Mouse (Mus musculus): ENCODE data around the gene Nck2.
A peak's percentile ranks its signal among the peaks of the same experiment; 100 is the strongest.
"Not testable (repeated sequence)": the region's sequence is repeated elsewhere in the genome, so short reads cannot be mapped to it uniquely, and the experiment has no call there.

Nck2 gene

DNA sequence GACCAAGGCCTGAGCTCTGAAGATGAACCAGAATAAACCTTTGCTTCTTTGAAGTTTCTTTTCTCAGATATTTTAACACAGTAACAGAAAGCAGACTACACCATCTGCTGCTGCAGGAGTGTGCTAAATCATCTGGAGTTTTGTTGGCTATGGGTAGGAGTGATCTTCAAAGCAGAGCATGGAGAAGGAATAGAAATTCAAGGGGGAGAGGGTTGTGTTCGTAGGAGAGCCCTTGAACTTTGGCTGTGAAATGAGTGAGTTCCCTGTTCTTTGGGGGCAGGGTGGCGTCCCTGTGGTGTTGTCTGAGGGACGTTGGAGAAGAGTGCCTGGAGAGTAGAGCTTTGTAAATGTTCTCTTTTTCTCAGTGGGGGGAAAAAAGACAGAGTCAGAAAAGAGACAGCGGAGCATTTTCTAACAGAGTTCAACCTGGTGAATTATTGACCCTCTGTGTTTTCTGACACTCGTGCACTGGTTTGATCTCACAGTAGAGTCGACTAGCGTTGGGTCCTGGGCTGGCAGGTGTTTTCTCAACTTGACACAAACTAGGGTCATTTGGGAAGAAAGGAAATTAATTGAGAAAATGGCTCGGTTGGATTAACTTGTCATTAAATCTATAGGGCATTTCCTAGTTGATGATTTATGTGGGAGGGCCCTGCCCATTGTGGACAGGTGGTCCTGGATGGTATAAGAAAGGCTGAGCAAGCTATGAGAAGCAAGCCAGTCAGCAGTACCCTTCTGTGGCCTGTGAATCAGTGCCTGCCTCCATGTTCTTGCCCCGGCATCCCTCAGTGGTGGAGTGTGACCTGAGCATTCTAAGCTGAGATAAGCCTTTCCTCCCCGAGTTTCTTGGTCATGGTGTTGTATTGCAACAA, 57.8 kb downstream of the Nck2 start:
- no peak for DNase-seq (ENCODE audit: low spot score)

DNA sequence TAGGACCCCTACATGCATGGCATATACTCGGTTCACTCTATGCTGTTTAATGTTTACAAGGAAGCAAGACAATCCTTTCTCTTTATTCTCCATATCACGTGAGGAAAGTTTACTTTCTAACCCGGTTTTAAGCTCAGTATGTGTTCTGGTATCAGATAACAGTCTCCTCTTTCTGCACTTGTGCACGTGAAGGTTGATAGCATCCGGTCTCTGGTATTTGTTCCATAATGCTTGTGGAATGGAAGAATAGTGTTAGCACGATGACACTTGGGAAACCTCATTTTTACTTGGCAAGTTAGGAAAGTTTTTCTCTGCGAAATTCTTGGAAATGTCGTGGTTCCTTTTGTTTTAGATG, 58.4 kb downstream of the Nck2 start:
- DNase-seq (ENCODE audit: low spot score): no peak

DNA sequence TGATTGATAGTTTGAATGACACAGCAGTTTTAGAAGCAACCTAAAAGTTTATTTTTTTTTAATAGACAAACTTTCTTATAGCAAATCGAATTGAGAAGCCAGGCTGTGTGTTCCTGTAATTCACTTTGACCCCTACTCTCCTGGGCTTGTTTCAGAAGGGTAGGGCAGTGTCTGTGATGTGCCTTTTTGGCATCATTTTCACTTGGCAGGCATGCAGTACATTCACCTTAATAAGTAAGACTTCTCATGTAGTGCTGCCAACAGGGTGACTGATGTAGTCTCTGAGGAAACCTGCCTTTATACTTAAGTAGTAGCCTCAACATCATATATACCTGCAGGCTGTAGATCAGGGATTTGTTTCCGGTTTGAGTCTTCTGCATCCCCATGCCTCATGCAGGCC, 58.9 kb downstream of the Nck2 start:
- no peak for DNase-seq (ENCODE audit: low spot score)

DNA sequence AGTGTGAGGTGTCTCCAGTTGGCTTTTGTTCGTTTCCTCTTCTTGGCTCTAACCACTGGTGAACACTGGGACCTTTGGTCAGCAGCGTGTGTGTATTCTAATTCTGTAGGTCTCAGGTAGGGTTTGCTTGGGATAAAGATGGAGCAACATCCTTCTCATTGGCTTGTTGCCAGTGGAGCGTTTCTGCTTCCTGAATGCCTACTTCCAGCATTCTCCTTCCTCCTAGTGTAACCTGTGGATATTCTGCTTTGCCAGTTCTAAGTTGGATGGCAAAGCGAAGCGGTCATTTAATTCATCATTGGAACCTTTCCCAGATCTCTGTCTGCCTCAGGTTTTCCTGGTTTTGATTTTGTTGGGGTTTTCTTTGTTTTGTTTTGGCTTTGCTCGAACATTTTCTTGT, 59.3 kb downstream of the Nck2 start:
- peak; percentile 55 for DNase-seq (ENCODE audit: low spot score)

DNA sequence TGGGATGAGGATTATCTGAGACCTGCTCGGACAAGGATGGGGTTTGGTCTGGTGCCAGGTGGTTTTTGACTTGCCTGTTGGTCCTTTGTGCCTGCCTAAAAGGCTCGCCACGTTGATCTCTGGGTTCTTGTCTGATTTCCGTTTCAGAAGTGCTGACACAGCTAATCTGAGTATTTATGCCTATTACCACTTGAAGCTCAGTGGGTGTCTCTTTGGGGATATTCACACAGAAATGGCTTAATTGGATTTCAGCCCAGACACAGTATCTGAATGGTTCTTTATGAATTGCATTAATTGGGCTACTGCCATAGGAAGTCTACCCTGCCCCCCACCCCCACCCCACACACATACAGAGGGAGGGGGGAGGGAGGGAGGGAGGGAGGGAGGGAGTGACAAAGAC, 59.9 kb downstream of the Nck2 start:
- peak; percentile 74 for DNase-seq (ENCODE audit: low spot score)

DNA sequence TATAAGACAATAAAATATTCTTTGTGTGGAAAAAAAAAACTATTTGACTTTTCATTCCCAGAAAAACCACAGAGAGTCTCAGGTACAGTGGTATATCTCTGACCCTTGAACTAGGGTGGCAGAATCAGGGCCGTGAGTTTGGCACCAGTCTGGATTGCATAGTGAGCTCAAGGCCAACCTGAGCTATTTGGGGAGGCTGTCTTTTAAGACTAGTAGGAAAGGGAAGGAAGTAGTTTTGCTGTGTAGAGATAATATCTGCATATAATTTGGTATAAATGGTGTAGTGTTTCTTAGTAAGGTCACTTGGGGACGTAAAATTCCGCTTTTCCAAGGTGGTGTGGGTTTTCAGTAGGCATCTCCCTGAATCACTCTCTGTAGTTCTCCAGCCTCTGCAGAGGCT, 62.3 kb downstream of the Nck2 start:
- DNase-seq (ENCODE audit: low spot score): no peak

DNA sequence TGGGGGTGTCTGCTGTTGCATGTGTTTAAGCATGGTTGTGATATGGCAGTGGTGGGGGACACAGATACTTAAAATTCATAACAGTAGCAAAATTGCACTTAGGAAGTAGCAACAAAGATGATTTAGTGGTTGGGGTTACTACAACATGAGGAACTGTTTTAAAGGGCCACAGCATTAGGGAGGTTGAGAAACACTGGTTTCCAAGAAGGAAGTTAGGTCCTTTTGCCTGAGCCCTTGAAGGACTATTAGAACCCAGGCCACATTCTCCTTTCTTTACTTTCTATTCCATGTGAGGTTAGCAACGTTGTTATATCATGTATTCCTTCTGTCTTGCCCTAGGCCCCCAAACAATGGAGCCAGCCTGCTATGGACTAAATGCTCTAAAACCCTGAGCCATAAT, 63.4 kb downstream of the Nck2 start:
- no peak for DNase-seq (ENCODE audit: low spot score)

DNA sequence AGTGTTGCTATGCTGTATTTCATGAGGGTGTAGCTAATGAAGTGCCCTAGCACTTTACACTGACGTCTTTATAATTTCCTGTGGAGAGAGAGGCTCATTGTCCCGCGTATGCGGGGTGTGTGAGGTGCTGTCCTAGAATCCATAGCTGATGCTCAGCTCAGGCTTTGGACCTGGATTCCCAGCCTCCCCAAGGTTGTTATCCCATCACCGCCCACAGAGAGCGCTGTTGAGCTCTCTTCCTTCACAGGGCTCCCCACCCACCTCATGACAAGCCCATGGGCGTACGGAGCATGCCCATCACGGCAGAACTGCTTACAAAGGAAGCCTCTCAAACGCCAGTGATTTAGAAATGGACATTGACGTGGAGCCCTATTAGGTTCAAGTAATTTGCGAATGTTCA, 66.9 kb downstream of the Nck2 start:
- no peak for DNase-seq (ENCODE audit: low spot score)

DNA sequence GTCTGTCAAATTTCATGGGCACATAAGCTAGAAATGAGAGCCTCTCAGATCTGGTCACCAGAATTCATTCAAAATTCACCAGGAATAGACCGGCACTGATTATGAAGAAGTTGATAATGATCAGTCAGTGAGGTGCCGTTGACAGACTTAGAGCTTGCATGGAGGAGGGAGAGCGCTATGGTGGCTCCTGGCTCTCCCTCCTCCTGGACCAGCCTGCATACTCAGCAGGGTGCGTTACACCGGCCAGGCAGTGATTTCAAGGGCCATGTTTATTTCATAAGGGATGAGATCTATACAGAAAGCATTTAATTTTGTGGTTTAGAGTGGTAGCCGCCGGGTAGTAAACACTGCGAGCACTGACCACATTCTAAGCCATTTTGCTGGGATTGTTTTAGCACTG, 67.3 kb downstream of the Nck2 start:
- no peak for DNase-seq (ENCODE audit: low spot score)

DNA sequence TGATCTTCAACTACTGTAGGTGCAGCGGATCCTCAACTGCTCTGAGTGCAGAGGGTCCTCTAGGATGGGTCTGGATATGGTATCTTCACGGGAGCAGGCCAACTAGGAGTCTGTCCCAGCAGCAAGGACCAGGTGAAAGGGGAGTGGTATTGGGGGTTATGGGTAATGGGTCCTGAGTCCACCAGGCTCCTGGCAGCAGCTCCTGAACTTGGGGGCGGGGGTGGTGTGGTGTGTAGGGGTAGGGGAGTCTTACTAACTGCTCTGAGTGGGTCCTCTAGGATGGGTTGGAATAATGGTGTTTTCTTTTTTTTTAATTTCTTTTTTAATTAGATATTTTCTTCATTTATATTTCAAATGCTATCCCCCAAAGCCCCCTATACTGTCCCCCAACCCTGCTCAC, 73.0 kb downstream of the Nck2 start:
- DNase-seq (ENCODE audit: low spot score): no peak

DNA sequence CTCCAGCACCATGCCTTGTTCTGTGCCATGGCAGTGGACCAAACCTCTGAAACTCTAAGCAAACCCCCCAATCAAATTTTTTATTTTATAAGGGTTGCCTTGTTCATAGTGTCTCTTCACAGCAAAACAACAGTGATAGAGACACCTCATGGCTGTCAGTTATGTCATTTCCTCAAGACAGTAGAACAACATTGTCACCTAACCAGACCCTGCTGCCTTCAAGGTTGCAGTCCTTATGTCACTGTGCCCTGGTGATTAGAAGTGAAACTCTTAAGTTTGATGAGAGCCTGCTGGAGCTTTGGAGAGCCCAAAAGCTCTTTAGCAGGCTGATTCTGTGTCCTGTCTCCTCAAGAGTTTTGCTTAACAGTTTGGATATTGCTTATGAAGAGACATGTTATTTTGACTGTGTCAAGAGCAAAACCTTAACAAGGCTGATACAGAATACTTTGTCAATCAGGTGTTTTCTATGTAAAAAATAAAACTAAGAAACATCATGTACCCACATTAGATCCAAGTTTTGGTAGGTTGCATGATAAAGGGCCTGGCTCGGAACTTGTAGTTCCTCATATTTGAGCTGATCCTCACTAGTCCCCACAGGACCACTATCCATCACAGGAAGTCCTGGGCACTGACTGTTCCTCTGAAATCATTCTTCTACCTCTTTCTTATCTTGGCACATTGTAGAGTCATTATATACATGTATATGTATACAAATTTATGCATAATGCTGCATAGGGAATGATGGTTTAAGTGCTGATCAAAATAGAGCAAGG, 76.0 kb downstream of the Nck2 start:
- no peak for DNase-seq (ENCODE audit: low spot score)

DNA sequence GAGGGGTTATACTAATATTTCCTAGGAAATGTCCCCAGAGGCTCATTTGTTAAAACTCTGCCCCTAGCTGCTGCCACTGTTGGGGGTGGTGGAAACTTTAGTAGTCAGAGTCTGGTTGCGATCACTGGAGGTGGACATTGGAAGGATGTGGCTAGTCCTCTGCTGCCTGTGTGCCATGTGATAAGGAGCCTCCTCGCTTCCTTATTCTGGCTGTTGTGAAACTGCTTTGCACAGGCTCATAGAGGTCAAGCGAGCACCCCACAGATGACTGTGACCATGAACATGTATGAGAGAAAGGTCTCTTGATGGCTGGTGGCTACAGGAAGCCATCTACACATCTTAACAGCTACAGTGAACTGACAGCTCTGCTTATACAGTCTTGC, 76.6 kb downstream of the Nck2 start:
- DNase-seq (ENCODE audit: low spot score): no peak

DNA sequence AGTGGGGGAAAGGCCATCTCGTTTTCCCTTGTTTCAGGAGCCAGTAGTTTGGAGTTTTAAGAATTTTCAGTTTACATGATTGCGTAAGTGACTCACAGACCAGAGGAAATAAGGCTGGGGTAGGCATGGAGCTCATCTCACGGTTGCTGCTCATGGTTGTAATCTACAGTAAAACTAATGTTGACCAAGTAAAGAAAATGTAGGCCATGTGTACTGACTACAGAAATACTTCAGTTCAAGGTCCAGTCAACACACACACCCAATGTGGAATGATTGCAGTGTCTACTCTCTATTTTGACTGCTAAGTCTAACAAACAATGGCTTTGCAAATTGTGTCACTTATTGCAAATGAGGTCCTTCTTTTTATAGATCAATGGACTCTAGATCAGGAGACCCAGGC, 77.1 kb downstream of the Nck2 start:
- DNase-seq (ENCODE audit: low spot score): no peak

DNA sequence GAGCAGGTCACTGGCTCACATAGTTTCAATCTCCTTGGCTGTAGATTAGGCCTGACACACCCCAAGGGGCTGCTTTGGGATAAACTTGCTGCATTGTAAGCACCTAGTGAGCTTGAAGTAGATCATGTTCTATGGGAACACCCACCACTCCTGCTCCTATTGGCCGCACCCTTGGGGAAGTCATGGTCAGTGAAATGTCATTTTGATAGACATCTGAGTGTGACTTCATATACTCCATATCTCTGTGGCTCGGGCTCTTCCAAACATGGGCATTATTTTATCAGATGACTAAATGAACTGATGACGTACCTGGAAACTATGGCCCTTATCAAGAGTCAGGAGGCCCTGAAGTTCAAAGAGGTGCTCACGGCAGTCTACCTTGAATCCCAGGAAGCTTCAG, 77.6 kb downstream of the Nck2 start:
- no peak for DNase-seq (ENCODE audit: low spot score)

DNA sequence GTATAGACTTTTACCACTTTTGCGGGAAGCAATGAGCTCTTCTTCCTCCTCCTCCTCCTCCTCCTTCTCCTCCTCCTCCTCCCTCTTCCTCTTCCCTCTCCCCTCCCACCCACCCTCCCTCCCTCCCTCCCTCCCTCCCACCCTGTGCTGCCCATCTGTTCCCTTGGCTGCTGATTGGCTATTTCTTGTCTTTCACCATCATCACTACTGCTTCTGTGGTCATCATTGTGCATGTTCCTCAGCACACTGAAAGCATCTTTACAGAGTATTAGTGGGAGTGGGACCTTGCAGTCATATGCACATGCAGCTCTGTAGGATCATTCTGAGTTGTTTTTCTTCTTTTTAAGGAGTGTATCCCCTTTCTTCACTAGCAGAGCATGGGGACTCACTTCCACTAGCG, 78.6 kb downstream of the Nck2 start:
- no peak for DNase-seq (ENCODE audit: low spot score)

DNA sequence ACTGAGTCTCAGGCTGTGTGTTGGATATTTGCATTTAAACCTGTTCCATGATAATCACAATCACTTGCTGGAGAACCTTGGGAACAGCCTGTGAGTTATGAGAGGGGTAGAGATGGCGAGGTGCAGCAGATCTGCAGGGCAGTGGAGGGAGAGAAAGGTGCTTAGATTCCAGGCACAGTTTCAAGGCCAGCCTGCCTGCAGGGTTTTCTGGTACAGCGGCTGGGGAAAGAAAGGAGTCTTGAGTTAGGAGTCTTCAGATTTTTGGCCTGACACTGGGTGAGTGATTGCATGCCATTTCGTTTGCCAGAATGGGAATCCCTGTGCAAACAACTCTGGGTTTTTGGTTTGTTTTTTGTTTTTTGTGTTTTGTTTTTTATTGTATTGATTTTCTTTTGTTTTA, 80.0 kb downstream of the Nck2 start:
- DNase-seq (ENCODE audit: low spot score): no peak

DNA sequence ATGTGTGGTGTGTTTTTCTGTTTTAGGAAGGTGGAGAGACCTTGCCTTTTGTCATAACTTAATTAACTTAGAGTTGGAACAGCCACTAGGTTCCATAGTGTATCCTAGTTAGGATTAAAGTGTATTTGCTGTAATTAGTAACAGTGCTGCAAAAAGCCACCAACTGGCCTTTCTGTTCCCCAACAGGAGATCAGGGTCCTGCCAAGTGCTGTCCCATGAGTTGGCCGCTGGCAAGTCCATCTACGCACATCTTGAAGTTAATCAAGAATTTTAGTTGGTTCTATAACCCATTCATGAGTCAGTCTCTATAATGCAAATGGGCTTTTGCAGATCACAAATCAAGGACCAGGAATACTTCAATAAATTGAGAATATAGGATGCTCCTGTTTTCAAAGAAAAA, 83.9 kb downstream of the Nck2 start:
- DNase-seq (ENCODE audit: low spot score): no peak

DNA sequence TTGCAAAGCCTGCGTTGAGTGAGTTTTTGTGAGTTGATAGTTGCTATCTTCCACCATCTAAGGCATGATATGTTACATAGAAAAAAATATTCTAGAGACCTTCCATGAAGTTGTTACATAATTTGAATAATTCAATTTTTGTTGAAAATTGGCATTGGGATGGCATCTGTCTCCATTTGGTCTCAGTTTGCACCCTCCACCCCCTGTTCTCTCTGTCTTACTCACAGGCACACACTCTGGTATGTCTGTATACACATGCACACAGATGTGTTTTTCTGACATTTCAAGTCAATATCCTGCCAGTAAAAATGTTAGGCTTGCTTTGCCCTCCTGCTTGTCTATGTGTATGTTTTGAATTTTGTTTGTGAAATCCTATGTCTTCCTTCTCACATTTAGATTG, 84.7 kb downstream of the Nck2 start:
- no peak for DNase-seq (ENCODE audit: low spot score)

DNA sequence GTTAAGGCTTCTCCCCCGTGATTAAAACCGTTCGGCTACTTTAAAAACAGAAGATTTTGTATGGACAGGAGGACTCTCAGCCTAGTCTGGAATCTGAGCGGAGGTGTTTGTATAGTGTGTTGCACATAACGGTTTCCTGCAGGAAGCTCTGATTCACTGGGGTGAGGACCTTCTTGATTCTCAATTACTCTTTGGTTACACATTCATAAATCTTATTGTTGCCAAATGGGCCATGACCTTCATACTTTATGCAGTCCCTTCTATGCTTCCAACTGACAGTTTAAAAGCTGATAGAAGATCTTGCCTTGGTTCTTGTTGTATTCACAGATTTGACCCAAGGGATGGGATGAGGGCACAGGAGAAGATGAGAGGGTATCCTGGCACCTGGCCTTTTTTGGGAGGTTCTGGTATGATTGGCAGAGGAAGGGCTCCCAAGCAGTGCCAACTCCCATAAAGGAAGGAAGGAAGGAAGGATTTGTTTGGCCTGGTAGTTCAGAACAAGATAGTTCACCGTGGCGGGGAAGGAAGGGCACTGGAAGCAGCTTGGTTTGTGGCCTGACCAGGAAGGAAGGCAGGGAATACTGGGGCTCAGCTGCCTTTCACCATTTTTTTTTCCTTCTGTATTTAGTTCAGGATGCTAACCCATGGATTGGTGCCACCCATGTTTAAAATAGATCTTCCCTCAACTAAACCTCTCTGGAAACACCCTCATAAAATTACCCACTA, 86.1 kb downstream of the Nck2 start:
- DNase-seq (ENCODE audit: low spot score): no peak

DNA sequence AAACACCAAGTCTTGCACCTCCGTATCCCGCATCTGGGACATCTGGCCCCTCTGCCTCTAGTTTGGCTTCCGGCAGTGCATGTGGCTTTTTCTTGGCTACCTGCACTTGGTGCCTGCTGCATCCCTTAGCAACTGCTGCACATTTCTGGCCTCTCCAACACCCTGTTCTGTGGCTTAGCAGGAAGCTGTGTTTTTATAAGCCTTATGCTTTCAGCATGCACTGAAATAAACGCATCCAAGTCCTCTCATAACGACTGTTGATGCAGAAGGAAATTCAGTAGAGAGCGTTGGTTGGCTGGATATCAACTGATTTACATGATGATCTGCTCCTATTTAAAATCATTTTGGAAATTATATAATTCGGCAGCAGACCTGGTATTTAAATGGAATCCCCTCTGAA, 86.9 kb downstream of the Nck2 start:
- DNase-seq (ENCODE audit: low spot score): no peak

DNA sequence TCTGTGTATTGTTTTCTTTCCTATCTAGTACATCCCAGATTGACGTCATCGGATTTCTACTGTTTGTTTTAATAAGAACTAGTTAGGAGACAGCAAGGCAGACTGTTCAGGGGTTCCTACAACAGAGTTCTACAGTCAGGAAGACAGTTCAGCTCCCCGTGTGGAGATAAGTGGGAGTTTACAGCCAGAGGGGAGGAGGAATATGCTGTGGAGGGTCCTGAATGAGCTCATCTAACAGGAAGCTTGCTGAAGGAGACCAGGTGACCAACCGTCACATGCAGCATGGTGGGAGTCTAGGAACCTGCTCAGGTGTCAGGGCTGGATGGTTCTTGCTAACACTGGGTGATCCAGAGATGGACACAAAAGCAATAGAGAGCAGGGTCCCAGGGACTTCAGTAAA, 87.9 kb downstream of the Nck2 start:
- DNase-seq (ENCODE audit: low spot score): no peak

DNA sequence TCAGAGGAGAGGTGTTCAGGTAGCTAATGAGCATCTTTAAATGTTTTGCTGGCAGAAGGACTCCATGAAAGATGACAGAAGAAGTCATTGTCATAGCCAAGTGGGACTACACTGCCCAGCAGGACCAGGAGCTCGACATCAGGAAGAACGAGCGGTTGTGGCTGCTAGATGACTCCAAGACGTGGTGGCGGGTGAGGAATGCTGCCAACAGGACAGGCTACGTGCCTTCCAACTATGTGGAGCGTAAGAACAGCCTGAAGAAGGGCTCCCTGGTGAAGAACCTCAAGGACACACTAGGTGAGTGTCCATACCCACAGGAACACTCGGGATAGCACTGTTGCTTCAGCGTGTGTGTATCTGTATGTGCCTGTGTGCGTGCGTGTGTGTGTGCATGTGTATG, 89.1 kb downstream of the Nck2 start:
- not testable (repeated sequence) for DNase-seq (ENCODE audit: low spot score)
